Mouse (Mus musculus) spleen, postnatal 4 days (tissue): ENCODE measurements around the gene Dhx40.
A peak's percentile ranks its signal among the peaks of the same experiment; 100 is the strongest.
"Not testable (repeated sequence)": the region's sequence is repeated elsewhere in the genome, so short reads cannot be mapped to it uniquely, and the experiment has no call there.

ENCODE experiments used
- DNase-seq, 2 experiments: peaks; one replicate each; pipeline ENCODE4 v3.0.0; 2022; ENCODE audit warnings: low spot score in 2 of 2

Dhx40 gene

GRCm38 (mm10) chr11:86818928-86819327, 11.4 kb upstream of the Dhx40 start:
- DNase-seq = no peak

DNA sequence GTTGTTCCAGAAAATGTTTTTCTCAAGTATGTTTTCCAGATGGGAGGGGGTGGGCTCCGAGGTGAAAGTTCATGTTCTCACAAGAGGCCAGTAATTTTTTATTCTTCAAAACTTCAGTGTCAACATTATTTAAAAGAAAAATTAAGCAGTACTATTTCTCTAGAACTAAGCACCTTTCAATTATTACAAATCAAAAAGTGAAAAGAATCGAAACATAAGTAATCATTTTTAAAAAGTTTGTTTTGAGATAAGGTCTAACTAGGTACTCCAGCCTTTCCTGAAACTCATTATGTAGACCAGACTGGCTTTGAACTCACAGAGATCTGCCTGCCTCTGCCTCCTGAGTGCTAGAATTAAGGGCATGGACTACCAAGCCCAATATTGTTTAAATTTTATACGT, 8.7 kb upstream of the Dhx40 start:
- DNase-seq = not testable (repeated sequence)

DNA sequence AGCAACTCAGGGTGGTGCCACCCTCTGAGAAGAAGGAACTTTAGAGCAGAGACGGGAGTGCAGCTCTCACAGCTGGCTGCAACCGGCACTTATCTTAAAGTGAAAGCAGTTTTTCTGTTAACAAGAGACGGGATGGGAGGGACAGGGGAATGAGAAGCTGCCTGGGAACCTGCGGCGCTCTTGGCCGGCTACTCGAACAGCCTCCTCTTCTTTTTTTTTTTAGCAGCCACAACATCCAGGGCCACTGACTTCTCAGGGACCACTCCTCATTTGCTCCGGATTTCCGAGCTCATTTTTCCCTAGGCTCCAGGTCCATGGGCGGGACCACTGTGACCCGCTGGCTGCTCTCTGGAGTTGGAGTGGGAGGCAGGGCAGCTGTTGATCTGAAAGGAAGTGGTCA, 6.9 kb upstream of the Dhx40 start:
- DNase-seq = not testable (repeated sequence)

GRCm38 (mm10) chr11:86813256-86813655, 5.7 kb upstream of the Dhx40 start:
- not testable (repeated sequence) for DNase-seq

GRCm38 (mm10) chr11:86811326-86811630, 3.7 kb upstream of the Dhx40 start:
- DNase-seq = no peak

DNA sequence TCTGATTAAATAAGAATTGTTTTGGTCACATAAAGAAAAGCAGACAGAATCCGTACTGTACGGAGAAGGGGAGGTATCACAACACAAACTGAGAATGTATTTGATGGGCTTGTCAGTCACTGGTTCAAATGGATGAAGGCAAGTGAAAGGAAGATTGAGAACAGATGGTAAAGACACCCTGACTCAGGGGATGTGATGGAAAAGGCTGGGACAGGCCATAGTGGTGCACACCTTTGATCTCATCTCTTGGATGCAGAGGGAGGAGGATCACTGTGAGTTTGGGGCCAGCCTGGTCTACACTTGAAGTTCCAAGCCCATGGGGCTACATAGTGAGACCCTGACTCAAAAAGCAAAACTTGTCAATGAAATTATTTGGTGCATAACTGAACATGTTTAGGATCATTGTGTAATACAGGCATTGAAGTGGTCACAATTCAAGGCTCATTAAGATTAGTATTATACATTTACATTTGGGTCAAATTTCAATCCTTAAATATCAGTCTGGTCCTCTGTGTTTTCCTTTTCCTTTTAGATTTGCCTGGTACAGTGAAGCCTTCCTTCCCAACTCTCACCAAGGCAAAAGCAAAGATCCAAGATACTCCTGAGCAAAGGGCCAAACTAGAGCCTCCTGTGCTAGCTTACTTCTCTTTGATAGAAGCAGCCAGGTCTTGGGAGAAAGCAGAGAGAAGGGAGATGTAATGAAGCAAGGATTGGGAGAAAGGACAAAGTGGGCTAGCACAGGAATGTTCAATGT, 3.2 kb upstream of the Dhx40 start:
- no peak for DNase-seq

GRCm38 (mm10) chr11:86809828-86810227, 2.3 kb upstream of the Dhx40 start:
- DNase-seq = no peak

- DNase-seq = peak in 1 of 2 experiments; percentile 44
Observed at GRCm38 (mm10) chr11:86807001-86807477, 507 bp downstream of the Dhx40 start.

GRCm38 (mm10) chr11:86794161-86794560, 13.4 kb downstream of the Dhx40 start:
- no peak for DNase-seq

DNA sequence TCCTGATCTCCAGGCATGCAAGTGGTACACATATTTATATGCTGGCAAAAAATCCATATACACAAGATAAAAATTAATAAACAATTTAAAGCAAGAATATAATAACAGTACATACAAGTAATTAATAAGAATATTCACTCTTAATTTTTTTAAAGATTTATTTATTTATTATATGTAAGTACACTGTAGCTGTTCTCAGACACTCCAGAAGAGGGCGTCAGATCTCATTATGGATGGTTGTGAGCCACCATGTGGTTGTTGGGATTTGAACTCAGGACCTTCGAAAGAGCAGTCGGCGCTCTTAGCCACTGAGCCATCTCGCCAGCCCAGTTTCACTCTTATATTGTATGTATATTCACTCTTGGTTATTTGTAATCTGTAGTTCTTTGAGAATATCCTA, 20.1 kb downstream of the Dhx40 start:
- not testable (repeated sequence) for DNase-seq

- no peak for DNase-seq
Observed at GRCm38 (mm10) chr11:86785767-86786166, 21.8 kb downstream of the Dhx40 start.

GRCm38 (mm10) chr11:86769884-86770283, 37.7 kb downstream of the Dhx40 start:
- DNase-seq = no peak

DNA sequence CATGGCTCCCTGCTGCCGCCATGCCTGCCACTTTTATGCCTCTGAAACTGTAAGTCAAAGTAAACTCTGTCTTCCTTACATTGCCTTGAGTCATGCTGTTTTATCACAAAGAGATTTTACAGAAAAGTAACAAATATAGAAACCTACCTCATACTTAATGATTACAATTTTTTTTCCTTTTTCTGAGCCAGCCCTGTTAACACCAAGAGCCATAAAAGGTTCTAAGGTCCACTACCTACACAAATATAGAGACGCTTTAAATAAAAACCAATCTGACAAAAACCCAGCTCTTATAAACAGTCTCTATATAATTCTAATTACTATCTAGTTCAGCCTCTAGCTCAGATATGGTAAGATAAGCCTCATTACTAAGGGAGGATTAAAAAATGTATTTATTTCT, 43.0 kb downstream of the Dhx40 start:
- no peak for DNase-seq

- not testable (repeated sequence) for DNase-seq
Observed at GRCm38 (mm10) chr11:86763127-86763526, 44.4 kb downstream of the Dhx40 start.

GRCm38 (mm10) chr11:86760357-86760756, 47.2 kb downstream of the Dhx40 start:
- no peak for DNase-seq

GRCm38 (mm10) chr11:86759886-86760285, 47.7 kb downstream of the Dhx40 start:
- DNase-seq = no peak

DNA sequence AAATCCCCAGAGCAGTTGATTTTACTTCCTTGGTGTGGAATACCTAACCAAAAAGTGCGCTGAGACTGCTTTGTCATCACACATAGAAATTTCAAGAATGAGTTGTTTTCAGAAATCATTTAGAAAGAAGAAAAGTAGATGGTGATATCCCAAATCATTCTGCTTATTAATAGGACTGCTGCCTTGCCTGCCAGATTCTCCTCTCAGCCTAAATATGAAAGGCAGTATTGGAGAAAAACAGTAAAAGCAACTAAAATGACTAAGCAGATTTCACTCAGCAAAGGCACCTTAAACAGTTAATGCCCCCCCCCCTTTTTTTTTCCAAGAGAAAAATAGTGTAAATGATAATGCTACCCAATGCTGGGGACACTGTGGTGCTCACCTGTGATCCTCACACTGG, 48.3 kb downstream of the Dhx40 start:
- no peak for DNase-seq

DNA sequence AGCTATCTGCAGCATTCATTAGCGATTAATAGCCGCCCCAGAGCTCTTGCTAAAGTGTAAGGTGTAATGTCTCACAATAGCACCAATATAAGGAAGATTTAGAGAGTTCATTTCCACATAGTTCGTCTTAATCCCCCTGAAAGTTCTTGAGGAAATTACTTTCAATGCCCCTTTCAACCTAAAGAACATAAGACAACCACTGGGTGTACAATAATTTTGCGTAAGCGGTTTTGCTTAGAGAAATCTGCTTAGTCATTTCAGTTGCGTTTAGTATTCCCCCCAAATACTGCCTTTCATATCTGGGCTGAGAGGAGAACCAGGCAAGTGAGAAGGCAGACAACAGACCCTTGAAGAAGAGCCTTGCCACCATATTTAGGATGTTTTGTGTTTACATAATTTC, 49.0 kb downstream of the Dhx40 start:
- no peak for DNase-seq

- DNase-seq = peak; percentile 94 to 97
Observed at GRCm38 (mm10) chr11:86757480-86758371, 49.8 kb downstream of the Dhx40 start, which contains the start of gene Cltc. Cltc (minus strand) TSS chr11:86757565.

GRCm38 (mm10) chr11:86757142-86757479, 50.4 kb downstream of the Dhx40 start:
- DNase-seq = no peak

DNA sequence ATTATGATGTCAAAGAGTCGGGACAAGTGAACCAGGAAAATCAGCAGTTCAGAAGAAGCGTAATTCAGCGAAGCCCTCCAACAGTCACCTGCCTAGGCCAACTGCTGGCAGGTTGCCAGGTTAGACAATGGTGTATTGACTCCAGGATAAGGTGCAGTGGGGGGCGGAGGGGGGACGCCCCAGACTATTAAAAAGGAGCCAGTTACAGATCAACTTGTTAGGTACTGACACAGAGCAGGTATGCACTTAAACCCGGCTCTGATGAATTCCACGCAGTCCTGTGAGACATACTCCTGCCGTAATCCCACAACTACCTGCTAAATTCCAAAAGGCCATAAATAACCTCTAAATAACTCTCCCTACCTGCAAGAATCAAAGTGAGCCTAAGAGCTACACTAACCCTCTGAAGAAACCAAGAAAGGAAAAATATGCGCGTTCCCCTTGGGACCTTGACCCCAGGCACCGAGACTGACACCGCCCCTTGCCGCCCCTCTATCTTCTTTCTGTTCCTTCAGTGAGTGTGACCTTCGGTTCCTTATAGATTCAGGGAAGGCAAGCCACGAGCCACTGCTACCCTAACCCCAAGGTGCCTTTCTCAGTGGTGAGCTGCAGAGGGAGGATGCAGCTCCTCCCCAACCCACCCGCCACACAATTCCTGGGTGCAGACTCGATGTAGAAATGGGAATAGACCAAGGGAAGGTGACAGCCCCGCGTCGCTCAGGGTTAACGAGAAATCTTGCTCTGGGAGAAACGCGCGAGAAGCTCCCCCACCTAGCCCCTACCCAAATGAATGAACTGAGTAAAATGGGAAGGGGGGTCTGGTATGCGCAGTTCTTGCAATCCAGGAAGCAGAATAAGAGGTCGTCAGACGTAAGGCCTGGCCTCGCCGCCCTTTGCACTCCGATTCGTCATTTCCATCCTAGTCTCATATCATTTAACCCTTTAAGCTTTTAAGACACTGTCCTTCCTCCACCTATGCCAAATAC, 51.1 kb downstream of the Dhx40 start:
- peak; percentile 63 to 83 for DNase-seq

DNA sequence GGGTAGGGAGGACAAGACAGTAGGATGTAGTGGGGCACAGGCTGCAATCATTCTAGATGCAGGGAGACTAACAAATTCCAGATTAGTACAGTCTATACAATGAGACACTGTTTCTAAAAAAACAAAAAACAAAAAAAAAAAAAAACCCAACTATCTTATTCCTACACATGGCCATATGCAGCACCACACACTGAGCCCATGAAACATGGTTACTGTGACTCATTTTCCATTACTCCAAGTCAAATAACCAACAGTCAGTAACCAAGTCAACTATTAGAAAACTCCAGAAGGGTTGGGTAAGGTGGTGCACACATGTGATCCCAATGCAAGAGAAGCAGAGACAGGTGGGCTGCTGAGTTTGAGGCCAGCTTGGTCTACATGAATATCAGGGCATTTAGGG, 55.1 kb downstream of the Dhx40 start:
- no peak for DNase-seq
